Mouse (Mus musculus) heart, postnatal 0 days (tissue): ENCODE data around the gene Krt86.

ENCODE experiments used
- CTCF ChIP-seq: IDR thresholded peaks from 2 replicates; pipeline ENCODE4 v1.5.1; 2016; ENCODE audit warnings: antibody characterized with exemption, control low read depth, low read depth
- EP300 ChIP-seq: IDR thresholded peaks from 2 replicates; pipeline ENCODE4 v1.6.1; 2016; ENCODE audit warnings: antibody characterized with exemption, low read depth

GRCm38 (mm10) chr15:101463651-101464050 lies 9.6 kb upstream of the Krt86 start, which contains the start of gene Krt81:
- TF ChIP-seq EP300 (no peak), CTCF (no peak)
